Mouse (Mus musculus) kidney, embryonic 15.5 days (tissue): ENCODE data around the gene Smad3. TPM values are rescaled to one million over a fixed set of nuclear protein-coding genes. Genes with fewer than 3 reads are reported as not detected.

Source experiments
- ATAC-seq: fragments of 200-750 bp; cut with Nextera tagmentation; replicated peaks from 2 replicates; pipeline ENCODE4 v1.8.0; 2017; ENCODE audit warnings: moderate TSS enrichment; ENCODE audit not compliant: low FRiP score
- H3K27ac ChIP-seq: fragments of 300-500 bp; sonication (generic); 2 replicates; pipeline ENCODE4 v1.5.1; 2015; ENCODE audit warnings: mild to moderate bottlenecking, inconsistent platforms
- H3K27me3 ChIP-seq: fragments of 300-500 bp; sonication (generic); 2 replicates; pipeline ENCODE4 v1.6.1; 2015; ENCODE audit warnings: inconsistent platforms
- H3K36me3 ChIP-seq: fragments of 300-500 bp; sonication (generic); 2 replicates; pipeline ENCODE4 v1.6.1; 2015; ENCODE audit warnings: inconsistent platforms
- H3K4me1 ChIP-seq: fragments of 300-500 bp; sonication (generic); 2 replicates; pipeline ENCODE4 v1.6.1; 2015; ENCODE audit warnings: inconsistent platforms
- H3K4me2 ChIP-seq: fragments of 300-500 bp; sonication (generic); 2 replicates; pipeline ENCODE4 v1.6.1; 2015; ENCODE audit warnings: moderate library complexity, mild to moderate bottlenecking, inconsistent platforms
- H3K4me3 ChIP-seq: fragments of 300-500 bp; sonication (generic); replicated peaks from 2 replicates; pipeline ENCODE4 v1.5.1; 2015; ENCODE audit warnings: mild to moderate bottlenecking, inconsistent platforms
- H3K9ac ChIP-seq: fragments of 300-500 bp; sonication (generic); 2 replicates; pipeline ENCODE4 v1.6.1; 2015; ENCODE audit warnings: mild to moderate bottlenecking, inconsistent platforms
- H3K9me3 ChIP-seq: fragments of 300-500 bp; sonication (generic); replicated peaks from 2 replicates; pipeline ENCODE4 v1.6.1; 2016; ENCODE audit warnings: inconsistent platforms
- WGBS: fragments of 180-500 bp; shearing (Covaris S2); methylation state at CpG from one replicate; pipeline ENCODE4 v1.1.7; 2015; ENCODE audit warnings: mixed read lengths; 5-methylcytosine and 5-hydroxymethylcytosine counted together
- polyA plus RNA-seq: library from polyadenylated mRNA; unstranded; fragments of >200 nt; fragmentation: Nextera tagmentation; extraction: Ambion mirVana; gene quantifications from 2 replicates; pipeline ENCODE4 v1.2.1, GENCODE M21; 2015

The Smad3 gene
- polyA plus RNA-seq, 1 experiment from 2014 or later, result 25.0 TPM

DNA sequence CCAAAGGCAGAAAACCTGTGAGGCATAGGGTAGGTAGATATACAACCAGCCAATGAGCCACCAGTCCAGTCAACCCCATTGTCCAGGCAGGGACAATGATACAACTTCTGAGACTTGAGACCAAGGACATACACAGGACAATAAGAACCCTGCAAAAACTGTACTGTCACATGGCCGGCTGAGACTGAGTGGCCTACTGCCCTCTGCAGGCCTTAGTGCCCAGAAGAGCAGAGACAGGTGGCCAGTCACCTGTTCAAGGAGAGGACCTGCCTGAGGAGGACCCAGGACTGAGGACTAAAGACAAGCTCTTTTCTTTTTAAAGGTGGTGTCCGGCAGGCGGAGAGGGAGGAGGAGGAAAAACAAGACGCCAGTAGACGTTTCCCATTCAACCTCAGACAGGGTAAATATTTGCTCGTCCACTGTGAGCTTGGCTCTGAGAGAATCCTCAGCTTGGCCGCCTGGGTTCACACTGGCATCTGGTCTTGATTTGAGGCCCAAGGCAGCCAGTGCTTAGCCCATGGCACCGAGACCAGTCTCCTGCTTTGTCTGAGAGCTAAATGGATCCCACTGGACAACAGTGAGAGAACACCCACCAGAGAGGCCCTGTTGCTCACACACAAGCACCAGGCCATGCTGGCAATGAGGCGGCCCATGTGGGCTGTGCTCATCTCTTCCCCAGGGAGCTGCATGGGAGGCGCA, 56.4 kb downstream of the Smad3 start:
- Histone ChIP-seq H3K4me3 (no peak overlapping the region), H3K27ac (no peak overlapping the region), H3K36me3 (no peaks in the 10 kb centered on the region), H3K9ac (no peak overlapping the region), H3K4me2 (no peak overlapping the region), H3K4me1 (peaks cover 84% of the 10 kb centered on the region), H3K27me3 (no peaks in the 10 kb centered on the region), H3K9me3 (no peaks in the 10 kb centered on the region)
- ATAC-seq, result no peak
- WGBS, result 72% methylated on average over 10 of the region's 10 CpGs

GRCm38 (mm10) chr9:63699145-63699544, 58.6 kb downstream of the Smad3 start:
- no peak overlapping the region for H3K9ac ChIP-seq
- peaks cover 77% of the 10 kb centered on the region for H3K4me1 ChIP-seq
- H3K9me3 ChIP-seq, result no peaks in the 10 kb centered on the region
- H3K27me3 ChIP-seq, result no peaks in the 10 kb centered on the region
- no peak overlapping the region for H3K4me2 ChIP-seq
- peak overlapping the region; percentile 73 for H3K27ac ChIP-seq
- WGBS, result 55% methylated on average over 4 of the region's 4 CpGs
- no peak overlapping the region for H3K4me3 ChIP-seq
- no peaks in the 10 kb centered on the region for H3K36me3 ChIP-seq
- ATAC-seq, result no peak

DNA sequence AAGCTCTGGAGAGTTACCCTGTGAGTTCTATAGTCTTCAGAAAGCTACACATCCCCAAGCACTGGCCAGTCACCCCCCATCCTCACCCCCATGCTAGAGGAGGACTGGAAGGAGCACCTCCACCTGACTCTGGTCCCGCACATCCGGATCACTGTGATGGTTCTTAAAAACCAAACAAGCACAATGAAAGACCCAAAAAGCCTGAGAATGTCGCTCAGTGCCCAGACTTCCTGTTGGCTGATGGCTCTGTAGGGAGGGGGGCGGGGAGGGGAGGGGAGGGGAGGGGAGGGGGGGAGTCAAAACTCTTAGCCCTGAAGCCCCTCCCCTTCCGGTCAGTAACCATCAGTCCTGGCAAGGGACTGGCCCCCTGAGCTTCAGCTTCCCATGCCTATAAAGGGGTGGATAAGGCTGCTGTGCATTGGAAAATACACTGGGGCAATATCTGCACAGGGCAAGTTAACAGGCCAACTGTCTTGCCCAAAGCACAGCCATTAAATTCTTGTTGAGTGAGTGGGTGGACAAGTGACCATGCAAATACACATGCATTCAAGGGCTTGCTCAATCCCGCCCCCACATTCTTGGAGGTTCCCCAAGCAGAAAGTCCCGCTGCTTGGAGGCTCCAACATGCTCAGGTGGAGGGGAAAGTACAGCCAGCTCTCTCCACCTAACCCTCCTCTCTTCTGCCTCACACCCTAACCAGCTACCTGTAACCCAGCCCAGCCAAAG, 59.3 kb downstream of the Smad3 start:
- no peaks in the 10 kb centered on the region for H3K9me3 ChIP-seq
- H3K4me2 ChIP-seq, result no peak overlapping the region
- 43% methylated on average over 6 of the region's 7 CpGs for WGBS
- H3K27ac ChIP-seq, result peak overlapping the region; percentile 81
- no peaks in the 10 kb centered on the region for H3K36me3 ChIP-seq
- H3K27me3 ChIP-seq, result no peaks in the 10 kb centered on the region
- peaks cover 76% of the 10 kb centered on the region for H3K4me1 ChIP-seq
- H3K4me3 ChIP-seq, result no peak overlapping the region
- peak; percentile 42 for ATAC-seq
- no peak overlapping the region for H3K9ac ChIP-seq

GRCm38 (mm10) chr9:63697606-63698005, 60.2 kb downstream of the Smad3 start:
- H3K9ac ChIP-seq, result no peak overlapping the region
- H3K4me3 ChIP-seq, result no peak overlapping the region
- H3K4me1 ChIP-seq, result peaks cover 67% of the 10 kb centered on the region
- no peaks in the 10 kb centered on the region for H3K36me3 ChIP-seq
- H3K27me3 ChIP-seq, result no peaks in the 10 kb centered on the region
- no peaks in the 10 kb centered on the region for H3K9me3 ChIP-seq
- peak overlapping the region; percentile 81 for H3K27ac ChIP-seq
- no peak overlapping the region for H3K4me2 ChIP-seq
- ATAC-seq, result no peak; the same call in 1 of the 2 replicates
- WGBS, result 54% methylated on average over 5 of the region's 5 CpGs

GRCm38 (mm10) chr9:63696463-63697105, 61.2 kb downstream of the Smad3 start:
- 28% methylated on average over 10 of the region's 10 CpGs for WGBS
- Histone ChIP-seq H3K4me1 (peaks cover 65% of the 10 kb centered on the region), H3K4me2 (no peak overlapping the region; the same call in 1 of the 2 replicates), H3K27me3 (no peaks in the 10 kb centered on the region), H3K27ac (peak overlapping the region; percentile 81), H3K9ac (no peak overlapping the region), H3K9me3 (no peaks in the 10 kb centered on the region), H3K4me3 (no peak overlapping the region), H3K36me3 (no peaks in the 10 kb centered on the region)
- 0 out of 2 replicates have a peak, but pooled peaks have one; percentile 46 for ATAC-seq

GRCm38 (mm10) chr9:63691960-63692359, 65.8 kb downstream of the Smad3 start:
- H3K4me1 ChIP-seq, result peaks cover 37% of the 10 kb centered on the region
- no peak overlapping the region for H3K4me3 ChIP-seq
- no peaks in the 10 kb centered on the region for H3K36me3 ChIP-seq
- 44% methylated on average over 2 of the region's 2 CpGs for WGBS
- H3K27ac ChIP-seq, result no peak overlapping the region
- no peak for ATAC-seq
- H3K27me3 ChIP-seq, result no peaks in the 10 kb centered on the region
- H3K9ac ChIP-seq, result no peak overlapping the region
- no peak overlapping the region for H3K4me2 ChIP-seq
- no peaks in the 10 kb centered on the region for H3K9me3 ChIP-seq

DNA sequence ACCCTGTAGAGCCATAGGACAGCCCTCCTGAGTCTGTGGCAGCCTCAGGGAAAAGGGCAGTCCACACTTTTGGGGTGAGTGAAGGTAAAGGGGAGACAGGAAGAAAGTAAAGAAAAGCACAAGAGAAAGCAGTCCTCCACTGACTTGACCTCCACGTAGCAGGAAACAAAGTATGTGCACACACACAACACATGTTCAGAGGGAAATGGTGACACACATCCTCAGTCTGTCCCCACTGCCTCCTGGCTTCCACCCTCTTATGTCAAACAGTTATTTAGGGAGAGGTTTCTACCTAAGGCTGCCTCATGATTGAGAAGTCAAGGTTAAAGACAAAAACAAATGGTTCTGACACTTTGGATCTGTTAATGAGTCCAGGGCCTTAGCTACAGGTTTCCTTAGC, 67.3 kb downstream of the Smad3 start:
- Histone ChIP-seq H3K9ac (no peak overlapping the region), H3K27ac (no peak overlapping the region), H3K36me3 (peaks cover 8% of the 10 kb centered on the region; the same call in 1 of the 2 replicates), H3K4me3 (no peak overlapping the region), H3K4me1 (peaks cover 25% of the 10 kb centered on the region), H3K27me3 (no peaks in the 10 kb centered on the region), H3K9me3 (no peaks in the 10 kb centered on the region), H3K4me2 (no peak overlapping the region)
- WGBS, result 71% methylated on average over 1 of the region's 1 CpGs
- no peak for ATAC-seq

- 51% methylated on average over 7 of the region's 7 CpGs for WGBS
Measured at GRCm38 (mm10) chr9:63687413-63688015, 70.3 kb downstream of the Smad3 start.

DNA sequence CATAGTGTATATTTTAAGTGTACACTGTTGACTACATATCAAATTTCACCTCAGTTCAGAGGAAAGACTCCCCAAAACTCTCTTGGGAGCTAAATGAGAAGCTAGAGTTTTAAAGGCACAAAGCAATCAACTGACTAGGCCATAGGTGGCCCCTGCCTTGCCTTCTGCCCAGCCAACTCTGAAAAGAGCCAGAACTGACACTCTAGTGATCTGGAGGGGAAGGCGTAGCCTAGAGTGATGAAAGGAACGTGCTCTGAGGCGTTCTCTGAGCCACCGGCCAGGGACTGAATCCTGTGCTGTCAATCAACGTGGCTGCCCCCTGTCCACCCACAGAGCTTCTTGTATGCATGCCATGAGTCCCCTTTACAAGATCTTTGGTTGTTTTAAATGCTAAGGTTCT, 72.4 kb downstream of the Smad3 start:
- Histone ChIP-seq H3K4me2 (no peak overlapping the region), H3K9ac (no peak overlapping the region), H3K4me3 (no peak overlapping the region), H3K36me3 (peaks cover 12% of the 10 kb centered on the region; the same call in 1 of the 2 replicates), H3K9me3 (no peaks in the 10 kb centered on the region), H3K27me3 (no peaks in the 10 kb centered on the region), H3K4me1 (peaks cover 29% of the 10 kb centered on the region), H3K27ac (no peak overlapping the region)
- ATAC-seq, result no peak
- WGBS, result 81% methylated on average over 5 of the region's 5 CpGs

More at GRCm38 (mm10) chr9:63687413-63688015, 70.3 kb downstream of the Smad3 start:
- H3K4me1 ChIP-seq, result peaks cover 32% of the 10 kb centered on the region
- H3K9me3 ChIP-seq, result no peaks in the 10 kb centered on the region
- H3K4me2 ChIP-seq, result no peak overlapping the region
- H3K27ac ChIP-seq, result peak overlapping the region; percentile 82
- ATAC-seq, result no peak; the same call in 1 of the 2 replicates
- H3K36me3 ChIP-seq, result peaks cover 12% of the 10 kb centered on the region; the same call in 1 of the 2 replicates
- H3K4me3 ChIP-seq, result no peak overlapping the region
- H3K27me3 ChIP-seq, result no peaks in the 10 kb centered on the region
- H3K9ac ChIP-seq, result no peak overlapping the region

- WGBS, result 98% methylated on average over 6 of the region's 6 CpGs
Measured at GRCm38 (mm10) chr9:63684277-63684676, 73.5 kb downstream of the Smad3 start.

GRCm38 (mm10) chr9:63682943-63683342, 74.9 kb downstream of the Smad3 start:
- no peaks in the 10 kb centered on the region for H3K27me3 ChIP-seq
- no peaks in the 10 kb centered on the region for H3K9me3 ChIP-seq
- H3K36me3 ChIP-seq, result peaks cover 12% of the 10 kb centered on the region; the same call in 1 of the 2 replicates
- H3K4me2 ChIP-seq, result no peak overlapping the region
- no peak overlapping the region for H3K27ac ChIP-seq
- WGBS, result 94% methylated on average over 2 of the region's 2 CpGs
- H3K4me1 ChIP-seq, result peaks cover 43% of the 10 kb centered on the region
- no peak overlapping the region for H3K4me3 ChIP-seq
- ATAC-seq, result no peak
- no peak overlapping the region for H3K9ac ChIP-seq

More at GRCm38 (mm10) chr9:63684277-63684676, 73.5 kb downstream of the Smad3 start:
- no peak overlapping the region for H3K9ac ChIP-seq
- H3K4me2 ChIP-seq, result no peak overlapping the region
- H3K27ac ChIP-seq, result no peak overlapping the region
- H3K4me1 ChIP-seq, result peaks cover 32% of the 10 kb centered on the region
- H3K27me3 ChIP-seq, result no peaks in the 10 kb centered on the region
- ATAC-seq, result no peak
- H3K9me3 ChIP-seq, result no peaks in the 10 kb centered on the region
- peaks cover 12% of the 10 kb centered on the region; the same call in 1 of the 2 replicates for H3K36me3 ChIP-seq
- no peak overlapping the region for H3K4me3 ChIP-seq
